Mouse (Mus musculus): ENCODE data around the gene Aldh1a2.

The Aldh1a2 gene

DNA sequence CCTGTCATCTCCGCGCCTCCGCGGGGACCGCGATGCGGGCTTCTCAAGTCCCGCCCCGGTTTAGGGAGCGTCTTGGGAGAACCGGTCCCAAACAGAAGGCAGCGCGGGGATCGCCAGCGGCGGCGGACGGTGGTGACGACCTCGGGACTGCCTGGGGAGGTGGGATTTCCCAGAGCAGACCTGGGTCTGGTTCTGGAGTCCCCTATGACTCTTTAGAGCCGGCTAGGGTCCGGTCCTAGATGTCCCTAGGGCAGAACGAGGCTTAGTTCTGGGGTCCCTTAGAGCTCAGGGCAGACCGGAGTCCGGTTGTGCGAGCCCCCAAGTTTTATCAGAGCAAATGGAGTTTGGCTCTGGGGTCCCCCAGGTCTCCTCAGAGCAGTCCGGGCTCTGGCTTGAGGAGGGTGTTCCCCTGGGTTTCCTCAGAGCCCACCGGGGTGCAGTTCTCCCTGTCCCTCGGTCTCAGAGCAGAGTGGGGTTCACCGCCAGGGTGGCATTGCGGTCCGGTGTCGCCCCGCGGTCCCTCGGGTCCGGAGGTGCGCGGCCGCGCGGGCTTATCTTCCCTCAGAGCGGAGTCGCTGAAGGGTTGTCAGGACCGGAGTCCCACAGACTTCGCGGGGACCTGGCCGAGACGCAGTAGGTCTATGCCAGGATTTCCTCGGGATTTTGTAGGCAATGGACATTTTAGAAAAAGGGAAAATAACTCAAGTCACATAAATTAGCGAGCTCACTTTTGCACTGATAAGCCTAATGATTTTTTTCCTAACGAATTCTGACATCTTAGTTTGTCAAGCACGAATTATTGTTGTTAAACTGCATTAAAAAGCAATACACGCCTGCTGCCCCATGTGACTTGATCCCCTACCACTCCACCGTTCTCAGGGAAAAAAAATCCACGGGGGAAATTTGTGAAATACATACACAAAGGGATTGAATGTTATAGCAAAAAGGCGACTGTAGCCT is 727 bp downstream of the Aldh1a2 start:
- no peak for DNase-seq (ENCODE audit: low spot score)

DNA sequence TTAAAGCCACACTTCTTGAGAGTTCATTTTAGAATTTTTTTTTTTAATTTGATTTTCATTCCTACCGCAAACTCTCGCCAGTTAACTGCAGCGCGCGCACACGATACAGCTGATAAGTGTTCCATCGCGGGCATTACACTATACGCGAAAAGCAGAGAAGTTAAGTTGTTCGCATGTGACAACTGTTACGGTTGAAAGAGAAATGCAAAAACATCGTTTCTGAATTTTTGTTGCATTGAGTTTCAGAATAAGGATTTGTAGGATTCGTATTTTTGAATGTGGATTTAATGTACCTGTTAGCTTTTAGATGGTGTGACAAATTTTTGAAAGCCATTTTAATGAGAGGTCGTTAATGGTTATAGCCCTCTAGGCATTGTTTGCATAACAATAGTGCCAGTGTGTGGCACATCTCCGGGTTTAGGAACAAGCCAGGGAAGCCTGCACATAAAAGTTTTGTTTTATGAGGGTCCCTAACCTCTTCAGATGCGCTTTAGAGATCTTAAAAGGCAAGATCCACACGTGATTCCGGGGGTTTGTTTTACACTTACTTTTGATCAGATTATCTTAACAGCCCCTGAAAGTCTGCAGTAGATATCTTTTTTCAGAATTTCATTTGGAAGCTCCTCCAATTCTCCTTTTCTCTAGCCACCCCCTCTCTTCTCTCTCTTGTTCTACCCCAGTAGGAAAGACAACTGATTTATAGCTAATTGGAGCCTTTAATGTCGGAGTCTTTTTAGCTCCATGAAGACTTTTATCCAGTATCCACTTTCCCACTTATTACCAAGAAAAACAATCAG is 1.6 kb downstream of the Aldh1a2 start:
- DNase-seq (ENCODE audit: low spot score), result no peak

DNA sequence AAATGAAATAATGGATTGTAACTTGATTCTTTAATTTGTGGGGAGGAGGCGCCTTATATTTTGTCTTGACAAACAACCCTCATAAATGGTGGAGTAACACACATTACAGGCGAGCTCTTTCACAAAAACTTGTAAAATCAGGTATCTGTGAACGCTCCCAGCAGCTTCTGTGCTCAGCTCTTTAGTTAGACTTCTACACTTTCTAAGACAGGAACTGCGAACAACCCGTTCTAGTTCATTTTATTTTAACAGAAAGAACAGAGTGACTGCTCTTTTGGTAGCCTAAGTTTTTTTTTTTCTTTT is 2.2 kb downstream of the Aldh1a2 start:
- no peak for DNase-seq (ENCODE audit: low spot score)

DNA sequence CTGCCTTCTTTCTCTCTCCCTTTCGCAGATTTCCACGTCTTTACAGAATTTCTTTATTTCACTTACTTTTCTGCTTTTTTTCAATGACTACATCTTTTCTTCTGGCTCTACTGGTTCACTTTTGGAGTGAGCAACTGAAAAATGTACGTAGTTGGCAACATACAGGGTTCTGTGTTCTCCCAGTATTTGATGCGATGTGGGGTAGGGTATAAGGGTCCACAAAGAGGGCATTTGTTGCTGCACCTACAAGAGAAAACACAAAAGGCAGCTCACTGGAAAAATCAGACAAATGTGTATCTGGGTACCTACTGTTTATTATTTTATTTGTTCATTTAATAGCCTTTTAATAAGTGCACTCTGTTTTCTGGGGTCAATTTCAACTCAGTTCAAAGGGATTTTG is 3.6 kb downstream of the Aldh1a2 start:
- DNase-seq (ENCODE audit: low spot score), result no peak

DNA sequence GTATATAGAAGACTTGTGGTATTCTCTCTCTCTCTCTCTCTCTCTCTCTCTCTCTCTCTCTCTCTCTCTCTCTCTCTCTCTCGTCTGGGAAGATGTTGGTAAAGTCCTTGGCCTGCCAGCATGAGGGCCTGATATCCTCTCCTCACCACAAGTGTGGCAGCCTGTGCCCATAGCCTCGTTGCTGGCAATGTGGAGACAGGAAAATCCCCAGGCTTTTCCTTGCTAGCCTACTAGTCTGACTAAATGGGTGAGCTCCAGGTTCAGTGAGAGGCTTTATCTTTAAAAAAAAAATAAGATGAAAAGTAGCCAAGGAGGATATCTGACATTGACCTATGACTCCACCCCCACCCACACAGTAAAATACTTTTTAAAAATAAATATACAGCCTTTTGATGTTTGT is 4.8 kb downstream of the Aldh1a2 start:
- DNase-seq (ENCODE audit: low spot score), result no peak

DNA sequence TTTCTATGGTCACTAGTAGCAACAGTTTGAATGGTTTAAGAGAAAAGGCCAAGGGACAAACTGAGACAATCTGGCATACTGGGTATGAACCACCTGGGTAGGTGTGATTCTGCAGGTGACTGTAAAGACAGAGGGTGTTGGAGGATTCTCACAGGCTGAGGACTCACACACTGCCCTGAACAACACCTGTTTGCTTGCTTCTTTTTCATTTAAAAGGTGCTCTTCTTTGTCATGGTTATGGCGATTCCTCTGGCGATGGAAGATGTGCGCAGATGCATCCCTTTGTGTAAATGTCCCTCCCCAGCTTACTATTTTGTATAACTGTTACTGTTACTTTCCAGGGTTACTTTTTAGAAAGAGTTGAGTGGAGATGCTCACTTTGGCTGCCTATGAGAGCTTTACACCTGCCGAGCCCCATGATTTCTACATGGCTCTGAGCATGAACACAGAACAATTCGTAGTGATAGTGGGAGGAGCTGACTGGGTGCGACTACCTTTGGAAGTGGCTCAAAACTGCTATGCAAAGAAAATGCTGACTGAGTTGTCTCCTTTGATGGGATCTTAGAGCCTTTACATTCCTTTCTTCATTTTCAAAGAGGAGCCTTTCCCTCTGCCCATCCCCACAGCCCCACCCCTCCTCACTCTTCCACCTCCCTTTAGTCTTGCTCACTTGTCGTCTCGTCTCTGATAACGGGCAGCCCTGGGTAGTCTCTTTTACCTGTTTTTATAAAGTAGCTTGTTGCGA is 11.8 kb downstream of the Aldh1a2 start:
- DNase-seq (ENCODE audit: low spot score), result no peak

DNA sequence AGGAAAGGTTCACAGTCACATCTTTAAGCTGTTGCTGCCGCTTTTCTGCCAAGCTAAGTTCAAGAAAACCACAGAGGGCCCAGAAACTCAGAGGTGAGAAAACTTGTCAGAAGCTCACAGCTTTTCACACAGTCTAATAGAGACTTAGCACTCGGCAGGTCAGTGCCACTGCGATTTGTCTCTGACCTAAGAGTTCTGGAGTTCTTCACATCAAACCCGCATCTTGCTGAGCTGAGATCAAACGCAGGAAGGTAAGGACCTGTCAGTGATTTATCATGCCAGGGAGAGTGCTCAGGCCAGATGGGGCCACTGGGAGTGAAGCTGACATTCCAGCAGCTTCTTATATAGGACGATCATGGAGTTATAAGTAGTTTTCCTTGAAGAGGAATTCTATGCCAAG is 14.4 kb downstream of the Aldh1a2 start:
- DNase-seq (ENCODE audit: low spot score), result no peak

DNA sequence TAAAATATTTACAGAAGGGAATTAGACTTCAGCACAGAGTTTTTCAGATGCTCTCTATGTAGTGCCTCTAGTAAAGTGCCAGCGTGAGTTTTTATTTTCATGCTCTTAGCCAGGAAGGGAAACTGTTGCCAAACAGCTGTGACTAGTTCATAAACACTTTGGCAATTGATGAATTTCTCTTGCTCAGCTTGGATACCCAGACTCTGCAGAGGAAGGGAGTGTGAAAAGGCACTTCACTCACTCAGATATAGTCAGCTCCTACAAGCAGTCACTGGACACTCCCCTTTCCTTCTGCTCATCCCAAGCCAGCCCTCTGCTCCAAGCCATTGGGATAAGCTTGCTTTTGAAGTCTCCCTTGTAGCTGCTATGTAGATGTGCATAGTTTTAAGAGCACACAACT is 21.0 kb downstream of the Aldh1a2 start:
- no peak for DNase-seq (ENCODE audit: low spot score)

DNA sequence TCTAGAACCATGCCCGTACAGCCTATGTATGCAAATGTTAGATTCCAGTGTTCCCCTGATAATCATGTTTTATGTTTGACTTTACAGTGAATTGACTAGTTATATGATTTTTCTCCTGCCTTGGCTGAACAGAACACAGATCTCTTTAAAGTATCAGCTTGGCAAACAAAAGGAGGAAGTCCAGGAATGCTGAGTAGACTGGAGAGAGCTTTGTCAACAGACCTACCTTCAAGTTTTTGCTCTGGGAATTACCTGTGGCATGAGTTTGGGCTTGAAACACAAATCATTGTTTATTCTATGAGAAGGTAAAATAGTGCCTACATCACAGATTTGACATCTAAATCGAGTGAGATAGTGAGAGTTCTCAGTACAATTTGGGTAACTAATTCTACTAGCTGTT is 24.3 kb downstream of the Aldh1a2 start:
- no peak for DNase-seq (ENCODE audit: low spot score)

DNA sequence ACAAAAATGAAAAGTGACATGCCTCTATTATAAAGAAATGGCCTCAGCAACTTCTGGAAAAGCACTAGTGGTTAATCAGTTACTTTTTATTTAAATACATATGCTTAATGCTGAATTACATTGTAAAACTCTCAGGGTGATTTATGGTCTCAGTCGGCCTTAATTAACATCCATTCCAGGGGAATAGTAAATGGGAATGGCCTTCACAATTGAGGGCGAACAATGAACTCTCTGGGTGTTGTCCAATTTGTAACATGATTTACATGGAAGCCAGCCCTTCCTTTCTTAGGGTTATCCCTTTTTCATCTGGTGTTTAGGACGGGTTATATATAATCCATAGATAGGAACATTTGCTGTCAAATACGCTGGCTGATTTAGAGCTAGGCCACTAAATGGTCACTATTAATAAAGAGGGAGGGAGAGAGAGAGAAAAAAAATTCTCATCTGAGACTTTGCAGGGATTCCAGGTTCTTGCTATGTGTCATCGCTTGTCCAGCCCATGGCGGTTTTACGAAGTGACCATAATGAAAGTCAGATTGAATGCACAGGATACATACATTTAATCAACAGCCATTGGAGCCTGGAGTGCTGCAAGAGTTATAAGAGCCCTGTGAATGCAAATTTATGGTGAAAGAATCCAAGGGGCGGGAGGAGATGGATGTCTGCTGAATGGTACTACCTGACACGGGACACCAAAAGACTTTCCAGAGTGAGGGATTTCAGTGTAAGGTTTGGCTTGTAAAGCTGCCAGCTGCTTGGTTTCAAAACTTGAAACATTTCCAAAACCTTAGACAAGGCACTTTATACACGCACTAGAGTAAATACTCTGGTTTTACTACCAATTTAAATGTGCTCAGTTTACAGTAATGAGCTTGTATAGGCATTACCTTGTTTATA is 26.2 kb downstream of the Aldh1a2 start:
- no peak for DNase-seq (ENCODE audit: low spot score)

DNA sequence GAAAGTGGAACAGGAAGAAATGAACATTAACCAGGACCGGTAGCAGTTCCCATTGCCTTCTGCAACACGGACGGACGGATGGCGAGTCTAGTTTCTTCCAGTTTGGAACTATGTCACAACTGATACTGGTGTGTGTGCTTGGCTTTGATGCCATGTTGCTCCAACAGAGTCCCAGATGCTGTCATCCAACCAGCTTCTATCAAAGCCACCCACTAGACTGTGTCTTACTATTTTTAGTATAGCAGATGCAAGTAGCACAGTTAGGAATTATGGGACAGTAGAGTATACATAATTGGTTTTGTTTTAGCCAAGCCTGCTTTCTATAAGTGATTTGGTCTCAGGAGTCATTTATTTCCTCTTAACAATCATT is 26.8 kb downstream of the Aldh1a2 start:
- no peak for DNase-seq (ENCODE audit: low spot score)

DNA sequence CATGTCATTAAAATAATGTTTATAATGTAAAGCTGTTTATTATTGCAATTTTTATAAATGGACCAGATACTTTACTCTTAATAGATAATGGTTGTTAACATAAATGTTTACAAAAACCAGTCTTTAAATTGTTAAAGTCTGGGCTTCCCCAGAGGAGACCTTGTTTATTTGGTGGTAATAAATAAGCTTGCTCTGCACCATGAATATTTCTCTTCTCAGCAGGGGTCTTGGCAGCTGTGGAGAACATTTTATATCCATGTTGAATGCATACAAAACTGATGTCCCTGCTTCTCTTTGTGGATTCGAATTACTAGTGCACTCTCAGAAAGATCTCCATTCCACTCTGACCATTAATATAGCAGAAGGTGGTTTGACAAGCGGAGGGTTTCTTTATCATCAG is 38.8 kb downstream of the Aldh1a2 start:
- no peak for DNase-seq (ENCODE audit: low spot score)

DNA sequence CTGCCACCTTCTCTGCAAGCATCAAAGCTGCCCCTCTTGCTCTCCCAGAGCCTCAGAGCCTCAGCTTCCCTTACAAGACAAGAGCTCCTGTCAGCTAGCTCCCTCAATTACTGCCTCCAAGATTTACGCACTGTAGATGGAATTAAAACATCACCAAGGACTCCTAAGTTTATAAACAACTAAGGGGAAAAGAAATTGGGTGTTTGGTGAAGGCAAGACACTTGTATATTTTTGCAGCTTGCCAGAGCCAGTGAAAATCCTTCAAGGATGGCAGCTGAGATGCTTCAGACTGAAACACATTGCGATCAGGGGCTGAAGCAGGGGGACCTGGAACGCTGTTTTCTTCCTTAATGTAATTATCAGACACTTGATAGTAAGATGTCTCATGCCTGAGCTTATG is 47.1 kb downstream of the Aldh1a2 start:
- no peak for DNase-seq (ENCODE audit: low spot score)

DNA sequence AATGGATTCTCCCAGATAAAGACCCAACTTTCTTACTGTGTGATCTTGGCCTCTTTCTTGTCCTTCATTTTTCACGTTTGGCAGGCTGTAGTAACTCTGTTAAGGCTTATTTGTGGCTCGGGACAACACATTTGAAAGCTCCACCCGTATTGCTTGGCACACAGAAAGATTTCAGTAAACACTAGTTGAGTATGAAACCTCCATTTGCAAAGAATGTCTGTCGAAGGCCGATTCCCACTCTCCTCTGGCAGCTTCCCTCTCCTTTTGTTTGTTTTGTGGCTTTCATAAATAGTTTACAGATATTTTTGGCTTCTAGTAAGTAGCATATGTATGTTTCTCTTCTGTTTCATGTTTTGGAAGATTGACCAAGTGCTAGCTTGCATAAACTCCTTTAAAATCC is 54.1 kb downstream of the Aldh1a2 start:
- DNase-seq (ENCODE audit: low spot score), result no peak

DNA sequence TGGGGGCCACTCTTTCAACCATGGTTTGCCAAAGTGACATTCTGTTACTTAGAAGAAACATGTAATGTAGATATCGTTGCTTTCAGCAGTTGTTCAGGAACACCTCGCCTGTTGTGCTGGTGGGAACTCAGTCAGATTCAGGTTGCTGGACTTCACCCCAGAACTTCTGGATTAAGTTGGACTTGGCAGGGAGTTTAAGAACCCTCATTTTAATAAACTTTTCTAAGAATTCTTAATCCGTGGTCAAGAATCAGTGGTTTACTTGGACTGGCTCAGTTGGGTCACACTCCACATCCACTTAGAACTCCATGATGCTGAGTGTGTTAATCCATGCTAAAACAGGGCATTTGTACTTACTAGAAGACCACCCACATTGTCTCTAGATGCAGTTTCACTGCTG is 54.6 kb downstream of the Aldh1a2 start:
- no peak for DNase-seq (ENCODE audit: low spot score)

DNA sequence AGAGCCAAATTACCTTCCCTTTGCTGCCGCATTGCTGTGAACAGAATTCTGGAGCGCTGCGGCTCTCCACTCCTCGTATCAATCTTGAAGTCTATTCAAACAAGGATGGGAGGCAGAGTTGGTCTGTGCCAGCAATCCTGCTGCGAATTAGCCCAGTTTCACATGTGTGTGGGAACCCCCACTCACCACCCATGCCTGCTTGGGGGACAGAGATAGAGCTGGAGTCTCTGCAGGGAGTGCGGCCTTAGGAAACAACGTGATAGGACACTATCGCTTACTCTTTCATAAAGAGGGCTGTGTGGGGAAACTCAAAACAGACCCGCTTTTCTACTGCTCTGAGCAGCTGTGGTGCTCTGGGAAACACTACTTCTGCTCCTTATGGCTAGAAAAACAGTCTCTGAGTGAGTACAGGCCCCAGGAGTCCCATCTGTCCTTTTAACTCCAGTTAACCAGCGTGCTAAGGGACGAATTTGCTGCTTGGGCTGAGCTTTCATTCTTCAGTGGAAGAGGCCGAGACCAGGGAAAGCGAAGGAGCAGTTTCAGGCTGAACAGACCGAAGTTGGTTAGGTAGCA is 60.6 kb downstream of the Aldh1a2 start:
- DNase-seq (ENCODE audit: low spot score), result no peak

DNA sequence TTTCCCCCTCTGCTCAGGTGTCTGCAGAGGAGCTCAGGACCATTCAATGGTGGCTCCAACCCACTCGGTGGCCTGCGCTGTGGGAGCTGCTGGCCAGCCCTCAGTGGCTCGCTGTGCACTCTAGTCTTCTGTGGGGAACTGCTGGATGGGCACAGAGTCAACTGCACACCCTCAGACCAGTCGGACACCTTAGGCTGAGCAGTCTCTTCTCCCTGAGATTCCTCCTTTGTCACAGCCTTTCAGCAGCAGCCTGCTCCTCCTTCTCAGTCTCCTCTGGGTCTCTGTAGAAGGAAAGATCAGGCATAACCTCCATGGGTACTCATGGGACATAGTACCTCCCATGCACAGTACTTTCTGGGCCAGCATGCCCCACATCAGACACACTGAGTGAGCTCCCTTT is 63.2 kb downstream of the Aldh1a2 start:
- DNase-seq (ENCODE audit: low spot score), result no peak

DNA sequence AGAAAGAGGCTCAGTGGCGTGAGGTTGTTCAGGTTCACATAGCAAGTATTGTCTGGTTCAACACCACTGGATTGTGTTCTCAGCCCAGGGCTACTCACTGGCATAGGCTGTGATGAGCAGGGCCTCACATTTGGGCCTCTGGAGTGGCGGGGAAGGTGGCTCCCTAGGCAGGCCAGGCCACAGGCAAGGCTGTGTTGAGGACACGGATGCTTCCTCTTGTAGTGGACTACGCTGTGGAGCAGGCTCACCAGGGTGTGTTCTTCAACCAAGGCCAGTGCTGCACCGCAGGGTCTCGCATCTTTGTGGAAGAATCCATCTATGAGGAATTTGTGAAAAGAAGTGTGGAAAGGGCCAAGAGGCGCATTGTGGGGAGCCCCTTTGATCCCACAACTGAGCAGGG is 67.6 kb downstream of the Aldh1a2 start:
- no peak for DNase-seq (ENCODE audit: low spot score)

DNA sequence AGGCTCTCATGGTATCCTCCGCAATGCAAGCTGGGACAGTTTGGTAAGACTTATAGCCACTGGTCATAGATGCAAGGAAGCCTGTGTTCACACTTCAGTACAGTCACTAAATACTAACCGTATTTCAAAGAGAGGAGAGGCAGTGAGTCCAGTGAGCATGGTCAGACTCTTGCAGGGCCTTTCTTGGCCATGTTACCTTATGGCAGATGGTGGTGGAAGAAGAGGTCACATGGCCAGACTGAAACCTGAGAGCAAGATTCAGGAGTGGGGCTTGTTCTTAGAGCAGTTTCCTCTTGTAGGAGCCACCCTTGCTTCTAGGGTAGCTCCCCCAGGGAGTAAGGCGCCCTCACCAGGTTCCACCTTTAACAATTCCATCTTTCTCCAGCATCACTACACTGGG is 69.6 kb downstream of the Aldh1a2 start:
- DNase-seq (ENCODE audit: low spot score), result no peak

DNA sequence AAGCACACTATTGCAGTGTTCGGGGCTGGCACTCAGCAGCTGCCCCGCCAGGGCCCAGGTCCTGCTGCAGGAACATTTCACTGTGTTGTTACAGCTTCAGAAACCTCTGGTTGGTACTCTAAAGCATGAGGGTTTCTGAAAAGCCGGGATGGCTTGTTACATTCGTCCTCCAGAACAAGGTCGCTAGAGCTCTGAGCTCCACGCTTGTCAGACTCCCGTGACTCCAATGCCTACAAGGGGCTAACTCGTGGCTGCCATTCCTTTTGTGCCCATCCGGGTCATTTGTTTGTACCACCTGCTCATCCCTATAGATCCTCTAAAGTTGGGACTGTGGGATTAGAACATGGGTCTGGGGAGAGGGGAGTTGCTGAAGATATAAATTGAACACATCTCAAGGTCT is 70.8 kb downstream of the Aldh1a2 start:
- DNase-seq (ENCODE audit: low spot score), result no peak

DNA sequence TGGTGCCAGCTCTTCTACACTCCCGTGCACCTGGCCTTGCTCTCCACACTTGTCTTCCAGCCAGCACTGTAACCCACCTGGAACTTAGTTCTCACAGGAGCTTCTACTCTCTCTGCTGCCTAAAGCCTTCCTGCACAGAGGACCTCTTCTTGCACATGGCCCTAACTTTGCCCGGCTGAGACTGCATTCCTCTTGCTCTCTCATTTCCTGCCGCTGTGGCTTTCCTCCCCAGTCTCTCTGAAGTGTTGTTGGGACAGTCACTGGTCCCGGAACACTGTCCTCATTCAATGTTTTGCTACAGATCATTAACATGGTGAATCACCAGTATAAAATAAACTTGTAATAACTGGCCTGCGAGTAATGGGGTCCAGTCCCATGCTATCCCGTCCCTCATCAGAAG is 73.1 kb downstream of the Aldh1a2 start:
- no peak for DNase-seq (ENCODE audit: low spot score)

DNA sequence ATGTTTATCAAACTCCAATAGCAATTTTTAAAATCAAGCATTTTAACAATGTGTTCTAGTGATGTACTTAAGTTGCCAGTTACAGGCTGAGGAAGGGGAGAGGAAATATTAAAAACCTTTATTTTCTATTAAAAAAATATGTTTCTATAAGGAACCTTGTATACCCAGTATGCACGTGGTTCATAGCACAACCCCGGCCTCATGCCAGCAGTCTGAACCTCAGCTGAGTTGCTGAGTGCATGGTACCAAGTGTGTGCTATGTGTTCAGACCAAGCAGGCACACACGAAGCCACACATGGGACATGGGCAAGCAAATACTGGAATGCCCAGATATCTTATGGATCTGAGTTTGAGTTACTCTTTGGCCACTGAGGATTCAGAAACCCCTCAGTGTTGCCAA is 74.2 kb downstream of the Aldh1a2 start:
- DNase-seq (ENCODE audit: low spot score), result no peak

Data from layer of hippocampus, adult 9-10 months (tissue).